1 mouse cellular context compared by ENCODE assay signal in the genomic region with DNA sequence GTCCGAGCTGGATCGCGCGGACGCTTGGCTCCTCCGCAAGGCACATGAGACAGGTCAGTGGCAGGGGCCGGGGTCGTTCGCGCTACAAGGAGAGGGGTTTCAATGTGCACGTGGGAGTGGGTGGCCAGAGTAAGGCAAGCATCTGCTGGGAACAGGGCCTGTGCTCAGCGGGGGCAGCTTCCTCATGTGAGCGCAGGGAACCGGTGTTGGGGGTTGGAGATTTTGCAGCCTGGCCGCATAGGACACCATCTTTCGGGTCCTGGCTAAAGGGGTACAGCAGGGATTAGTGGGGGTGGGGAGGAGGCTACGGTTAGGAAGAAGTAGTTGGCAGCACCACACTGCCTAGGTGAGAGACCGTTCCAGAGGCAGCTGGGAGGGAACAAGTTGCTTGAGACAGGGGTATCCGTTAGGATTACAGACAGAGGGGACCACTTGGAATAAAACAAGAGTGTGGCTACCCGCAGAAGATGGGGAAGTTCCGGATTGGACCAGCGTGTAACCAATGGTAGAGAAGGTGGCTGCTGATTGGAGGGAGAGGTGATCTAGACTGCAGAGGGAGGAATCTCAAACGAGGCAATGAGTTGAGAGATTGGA.
TF ChIP-seq lines count a peak whose summit lies in the region.

No protein-coding gene starts in this region.

TF ChIP-seq in myocyte, 11 proteins besides CTCF, POLR2A, EP300 and RAD21 (continued from another document):
- TF ChIP-seq MAX (IDR thresholded peaks at IDR 0.05; ENCODE audit: low read depth) = no peak
